Mouse (Mus musculus) liver, adult 2 months (tissue): ENCODE data around the gene Msh3.

Source experiments
- CTCF ChIP-seq: fragments of 200-500 bp; IDR thresholded peaks from 2 replicates; pipeline ENCODE4 v1.5.1; 2011; ENCODE audit warnings: low read depth, low read length, control low read depth
- POLR2A ChIP-seq: fragments of 200-500 bp; IDR thresholded peaks from 2 replicates; pipeline ENCODE4 v1.6.1; 2011; ENCODE audit warnings: low read length, control low read depth; ENCODE audit not compliant: insufficient read depth; ENCODE audit errors: extremely low read depth

- no peak for TF ChIP-seq POLR2A
- TF ChIP-seq CTCF = no peak
Measured at GRCm38 (mm10) chr13:92296490-92296889, 58.3 kb downstream of the Msh3 start.
